Comparison of ENCODE assay signal across 22 mouse cellular contexts in genomic region chr9:89958959-89959358, GRCm38 (mm10). TPM values are rescaled to one million over a fixed set of nuclear protein-coding genes. Genes with fewer than 3 reads are reported as not detected.
DNase-seq lines count a peak whose midpoint lies in the region; ATAC-seq and TF ChIP-seq lines count a peak whose summit lies in the region.
"Had no signal": no experiment of that assay in that cellular context is flagged by ENCODE, and none has a peak within 500 bp of the region (broad histone marks: within the 10 kb centered on the region; RNA-seq: fewer than 3 reads in every experiment).

No protein-coding gene starts in this region.

- H3K9ac ChIP-seq in liver, postnatal 0 days (replicated peaks), result no peak overlapping the region
- H3K9ac ChIP-seq: heart, embryonic 15.5 days; limb, embryonic 13.5 days had no signal

- peak; percentile 61 for DNase-seq in heart, adult 11 months
- DNase-seq in heart, postnatal 25 days (ENCODE audit: low spot score), result no peak
- DNase-seq in liver, postnatal 0 days, result peak; percentile 7
- DNase-seq in liver, result no peak
- DNase-seq in urinary bladder, postnatal 4 days (ENCODE audit: low spot score in 2 of 2), result peak; percentile 4 to 19
- DNase-seq in urinary bladder, adult 18-20 months (ENCODE audit: low spot score in 2 of 2), result no peak
- no peak for DNase-seq in left cerebral cortex, adult 18-20 months (ENCODE audit: low spot score in 2 of 2)
- no peak for DNase-seq in gastrocnemius, postnatal 25 days
- DNase-seq: adrenal gland, postnatal 36 days; cerebellum, adult 11-12 months; cerebellum, postnatal 14 days; kidney, adult 18-20 months; kidney, postnatal 25 days had no signal

- no peaks in the 10 kb centered on the region for H3K27me3 ChIP-seq in liver, postnatal 0 days (ENCODE audit: insufficient read depth, low read length)
- H3K27me3 ChIP-seq: heart, embryonic 15.5 days; limb, embryonic 13.5 days had no signal

- intact Hi-C loops in heart, postnatal 25 days (cut with DNase I), result no loop called here

- no peak overlapping the region for H3K4me2 ChIP-seq in liver, postnatal 0 days (ENCODE audit: low read depth, low read length)
- H3K4me2 ChIP-seq: heart, embryonic 15.5 days; limb, embryonic 13.5 days had no signal

- 63% methylated on average over 2 of the region's 2 CpGs for WGBS in liver, postnatal 0 days (ENCODE audit: insufficient replicate concordance)

- H3K9me3 ChIP-seq in liver, postnatal 0 days (ENCODE audit: low read length), result no peaks in the 10 kb centered on the region
- H3K9me3 ChIP-seq: heart, embryonic 15.5 days; hindbrain, embryonic 10.5 days; limb, embryonic 13.5 days; midbrain, embryonic 10.5 days had no signal

- no peak for TF ChIP-seq EP300 in liver, postnatal 0 days (IDR thresholded peaks at IDR 0.05; ENCODE audit: low read depth)

- no peaks in the 10 kb centered on the region for H3K4me1 ChIP-seq in liver, postnatal 0 days (ENCODE audit: insufficient read depth)
- H3K4me1 ChIP-seq: heart, embryonic 15.5 days; hindbrain, embryonic 10.5 days; limb, embryonic 13.5 days; midbrain, embryonic 10.5 days had no signal

- no peak for ATAC-seq in liver, postnatal 0 days
- ATAC-seq: CD4-positive, CD25-positive, alpha-beta regulatory T cell, adult 4 months; hindbrain, postnatal 0 days had no signal

- no peak overlapping the region for H3K4me3 ChIP-seq in liver, postnatal 0 days (ENCODE audit: low read depth, low read length)
- H3K4me3 ChIP-seq: heart, embryonic 15.5 days; hindbrain, embryonic 10.5 days; limb, embryonic 13.5 days; midbrain, embryonic 10.5 days had no signal

- H3K27ac ChIP-seq in liver, postnatal 0 days (ENCODE audit: low read depth), result no peak overlapping the region
- H3K27ac ChIP-seq: heart, embryonic 15.5 days; hindbrain, embryonic 10.5 days; hindbrain, postnatal 0 days; limb, embryonic 13.5 days; midbrain, embryonic 10.5 days had no signal

- no peak for TF ChIP-seq CTCF in liver, postnatal 0 days (IDR thresholded peaks at IDR 0.05; ENCODE audit: low read depth)

- H3K36me3 ChIP-seq in liver, postnatal 0 days (replicated peaks; ENCODE audit: insufficient read depth, low read length), result no peaks in the 10 kb centered on the region
- H3K36me3 ChIP-seq: heart, embryonic 15.5 days; hindbrain, embryonic 10.5 days; limb, embryonic 13.5 days; midbrain, embryonic 10.5 days had no signal

RNA-seq across cellular contexts. Expression of gene Rasgrf1, which starts 49.3 kb away (rescaled TPM):
- under 1 TPM in 1 of 2 experiments, not detected in 1; 0.06 TPM for total RNA-seq in heart, postnatal 25 days (2021)
- 0.05 TPM in 1 of 2 replicates, not detected in the other for polyA plus RNA-seq in liver, postnatal 0 days (2015; fragmentation: Nextera tagmentation; extraction: Ambion mirVana)
- total RNA-seq in left cerebral cortex, adult 18-20 months (2021), result 100 to 1,000 TPM; 292 to 328 TPM
- total RNA-seq in gastrocnemius, postnatal 25 days (2021), result not detected
- total RNA-seq: granulocyte monocyte progenitor cell, adult 5-6 weeks had no signal
- polyA plus RNA-seq: forebrain, embryonic 11.5 days; neural tube, embryonic 11.5 days had no signal

Comparison
In these comparisons a context has a peak if more than half of its experiments do, and no peak if none do; other contexts are left out.
1. DNase-seq: peak in heart, adult 11 months (single experiment), liver, postnatal 0 days (single experiment) and urinary bladder, postnatal 4 days (2 of 2); none in heart, postnatal 25 days (single experiment), liver (single experiment), urinary bladder, adult 18-20 months (0 of 2), left cerebral cortex, adult 18-20 months (0 of 2) and gastrocnemius, postnatal 25 days (single experiment).
2. RNA of gene Rasgrf1, which starts 49.3 kb away (total RNA-seq): 292 to 328 TPM in left cerebral cortex, adult 18-20 months; 0.06 TPM in heart, postnatal 25 days and not detected in gastrocnemius, postnatal 25 days; every median in the first group is over 100 times any median in the second.